Mouse (Mus musculus) thymus, adult 2 months (tissue): ENCODE results near the gene Proca1.

Source experiments
- CTCF ChIP-seq: fragments of 200-500 bp; IDR thresholded peaks from 2 replicates; pipeline ENCODE4 v1.5.1; 2012; ENCODE audit warnings: mild to moderate bottlenecking, control low read depth, low read length, moderate library complexity, borderline replicate concordance; ENCODE audit not compliant: control insufficient read depth, poor library complexity, insufficient read depth; ENCODE audit errors: extremely low read depth
- POLR2A ChIP-seq: fragments of 200-500 bp; IDR thresholded peaks from 2 replicates; pipeline ENCODE4 v1.6.1; 2012; ENCODE audit warnings: mild to moderate bottlenecking, low read length, control low read depth, moderate library complexity; ENCODE audit not compliant: control insufficient read depth, poor library complexity, insufficient read depth; ENCODE audit errors: extremely low read depth

DNA sequence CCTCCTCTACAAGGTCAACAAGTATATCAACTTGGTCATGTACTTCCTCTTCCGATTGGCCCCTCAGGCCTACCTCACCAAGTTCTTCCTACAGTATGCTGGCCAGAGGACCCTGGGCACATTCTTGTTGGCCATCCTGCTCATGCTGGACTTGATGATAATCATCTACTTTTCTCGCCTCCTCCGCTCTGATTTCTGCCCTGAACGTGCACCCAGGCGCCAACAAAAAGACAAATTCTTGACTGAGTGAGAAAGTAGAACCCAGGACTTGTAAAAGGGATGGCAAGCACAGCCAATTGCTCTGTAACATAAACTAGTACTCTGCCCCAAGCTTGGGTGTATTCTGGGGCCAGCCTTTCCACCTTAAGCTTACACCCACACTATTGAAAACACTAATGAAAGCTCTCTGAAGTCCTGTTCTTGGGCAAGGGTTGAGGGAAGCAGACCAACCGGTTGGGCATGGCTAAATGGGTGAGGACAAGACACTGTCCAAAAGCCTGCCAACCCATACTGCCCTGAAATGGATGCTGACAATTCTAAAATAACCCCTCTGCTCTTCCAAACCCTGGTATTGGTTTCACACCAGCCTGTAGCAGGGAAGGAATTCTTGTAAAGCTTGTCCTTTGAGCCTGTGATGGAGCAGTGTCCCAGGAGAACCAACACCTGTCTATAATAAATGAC lies 13.0 kb upstream of the Proca1 start:
- TF ChIP-seq CTCF (no peak), POLR2A (no peak)
